In genomic region chr13:53285756-53286361, GRCm38 (mm10) we compare ENCODE assay signal across 9 mouse cellular contexts. TPM values are rescaled to one million over a fixed set of nuclear protein-coding genes. Genes with fewer than 3 reads are reported as not detected.
DNase-seq lines count a peak whose midpoint lies in the region; ATAC-seq and TF ChIP-seq lines count a peak whose summit lies in the region.
"Had no signal": no experiment of that assay in that cellular context is flagged by ENCODE, and none has a peak within 500 bp of the region (broad histone marks: within the 10 kb centered on the region; RNA-seq: fewer than 3 reads in every experiment).

Gene Ror2, minus strand, starts transcription at chr13:53286124.

- peaks cover 60% of the 10 kb centered on the region for H3K4me1 ChIP-seq in heart, embryonic 10.5 days
- 0 out of 2 replicates have a peak, but pooled peaks cover 3% of the 10 kb centered on the region for H3K4me1 ChIP-seq in kidney, postnatal 0 days (replicated peaks; ENCODE audit: insufficient read depth, low read length)

- peak; percentile 74 to 86 for DNase-seq in adrenal gland, adult (ENCODE audit: inconsistent age in 2 of 2, low spot score in 1 of 2)
- DNase-seq in adrenal gland, adult 8-10 months = no peak
- DNase-seq in embryo, embryonic 9.5 days (ENCODE audit: extremely low spot score) = peak; percentile 91
- peak; percentile 90 for DNase-seq in heart, embryonic 10.5 days (ENCODE audit: low spot score)
- DNase-seq in kidney, postnatal 0 days (ENCODE audit: low spot score) = peak; percentile 91
- peak; percentile 10 to 16 for DNase-seq in thymus, postnatal 36 days
- no peak for DNase-seq in left cerebral cortex, postnatal 36 days (ENCODE audit: low spot score in 2 of 2)

- H3K27me3 ChIP-seq in heart, embryonic 10.5 days (ENCODE audit: insufficient read depth, poor library complexity, severe bottlenecking) = no peaks in the 10 kb centered on the region; the same call in 1 of the 2 replicates
- peaks cover 14% of the 10 kb centered on the region; the same call in 1 of the 2 replicates for H3K27me3 ChIP-seq in kidney, postnatal 0 days (ENCODE audit: insufficient read depth, low read length)

- peak within 1 kb of the TSS; percentile 71 for H3K9ac ChIP-seq in kidney, postnatal 0 days (ENCODE audit: low read depth, low read length)

- peak within 1 kb of the TSS; percentile 65 for H3K4me2 ChIP-seq in kidney, postnatal 0 days (ENCODE audit: low read length)

- peak; percentile 69 for TF ChIP-seq CTCF in kidney, postnatal 0 days (IDR thresholded peaks at IDR 0.05; ENCODE audit: low read depth)

- no peaks in the 10 kb centered on the region for H3K9me3 ChIP-seq in heart, embryonic 10.5 days
- H3K9me3 ChIP-seq in kidney, postnatal 0 days (replicated peaks; ENCODE audit: low read length) = no peaks in the 10 kb centered on the region

- peak; percentile 78 for ATAC-seq in kidney, postnatal 0 days (replicated peaks; ENCODE audit: low FRiP score, low read depth)
- peak; percentile 39; the same call in 1 of the 2 replicates for ATAC-seq in megakaryocyte progenitor cell, adult 5-6 weeks (replicated peaks; ENCODE audit: poor library complexity)

- H3K36me3 ChIP-seq in heart, embryonic 10.5 days = no peaks in the 10 kb centered on the region
- H3K36me3 ChIP-seq in kidney, postnatal 0 days (ENCODE audit: insufficient read depth, low read length) = no peaks in the 10 kb centered on the region

- intact Hi-C loops in left cerebral cortex, postnatal 36 days (cut with DNase I) = loop anchor here (5.0 kb wide), 1 partner anchor 164 kb away; no protein-coding TSS in a partner anchor

- peak within 1 kb of the TSS; percentile 87 for H3K4me3 ChIP-seq in heart, embryonic 10.5 days
- H3K4me3 ChIP-seq in kidney, postnatal 0 days (replicated peaks; ENCODE audit: low read depth, low read length) = peak within 1 kb of the TSS; percentile 59
- H3K4me3 ChIP-seq: erythroblast, embryonic 14.5 days had no signal

- H3K27ac ChIP-seq in heart, embryonic 10.5 days = peak within 1 kb of the TSS; percentile 94
- H3K27ac ChIP-seq in kidney, postnatal 0 days = peak within 1 kb of the TSS; percentile 20; the same call in 1 of the 2 replicates

- WGBS in heart, embryonic 10.5 days = 1% methylated on average over 67 of the region's 68 CpGs
- WGBS in kidney, postnatal 0 days = under 1% methylated on average over 64 of the region's 68 CpGs

RNA-seq across cellular contexts. Expression of gene Ror2, which starts in this region (rescaled TPM):
- total RNA-seq in adrenal gland, adult 8-10 months (2022) = 1 to 10 TPM; 6.0 to 9.0 (median 6.8) TPM
- 25.8 and 27.8 TPM in 2 replicates for polyA plus RNA-seq in heart, embryonic 10.5 days (2016; fragmentation: Nextera tagmentation; extraction: Ambion mirVana)
- 6.3 and 7.4 TPM in 2 replicates for polyA plus RNA-seq in kidney, postnatal 0 days (2015; fragmentation: Nextera tagmentation; extraction: Ambion mirVana)
- total RNA-seq in megakaryocyte progenitor cell, adult 5-6 weeks (2015) = not detected in 2 replicates
- total RNA-seq in megakaryocyte progenitor cell, adult 5-6 weeks (2017) = 0.14 TPM in 1 of 2 replicates, not detected in the other
- 1 to 10 TPM; 1.3 to 1.5 TPM for total RNA-seq in left cerebral cortex, postnatal 36 days (2021)
- polyA plus RNA-seq: erythroblast, embryonic 14.5 days had no signal

Comparison
In these comparisons a context has a peak if more than half of its experiments do, and no peak if none do; other contexts are left out.
1. DNase-seq: peak in adrenal gland, adult (2 of 2), embryo, embryonic 9.5 days (single experiment), heart, embryonic 10.5 days (single experiment), kidney, postnatal 0 days (single experiment) and thymus, postnatal 36 days (2 of 2); none in adrenal gland, adult 8-10 months (single experiment) and left cerebral cortex, postnatal 36 days (0 of 2).
2. Peak in ATAC-seq in megakaryocyte progenitor cell, adult 5-6 weeks; RNA of the gene not detected or under 1 TPM.